Mouse (Mus musculus) cerebellum, adult 9-11 months (tissue): Measurements from ENCODE around the gene Rras.

ENCODE experiments used
- DNase-seq: peaks from one replicate; pipeline ENCODE4 v3.0.0; 2022

The Rras gene

GRCm38 (mm10) chr7:45053931-45054510, 36.3 kb downstream of the Rras start:
- DNase-seq = peak; percentile 98

GRCm38 (mm10) chr7:45056329-45056971, 38.7 kb downstream of the Rras start:
- peak; percentile 45 for DNase-seq

DNA sequence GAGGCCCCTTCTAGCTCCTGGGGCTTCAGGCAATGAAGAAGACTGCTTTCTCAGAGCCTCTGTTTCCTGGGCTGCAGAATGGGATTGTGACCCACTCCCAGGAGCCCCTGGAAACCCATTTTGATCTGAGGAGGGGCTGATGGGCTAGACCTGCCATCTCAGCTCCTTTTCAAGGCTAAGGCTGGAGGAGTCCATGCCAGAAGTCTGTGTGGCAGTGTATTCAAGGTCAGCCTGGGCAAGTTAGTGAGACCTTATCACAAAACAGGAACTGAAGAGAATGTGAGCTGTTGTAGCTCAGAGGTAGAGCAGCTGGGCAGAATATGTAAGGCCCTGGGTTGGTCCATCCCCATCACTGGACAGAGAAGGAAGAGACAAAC, 39.2 kb downstream of the Rras start:
- DNase-seq = no peak

DNA sequence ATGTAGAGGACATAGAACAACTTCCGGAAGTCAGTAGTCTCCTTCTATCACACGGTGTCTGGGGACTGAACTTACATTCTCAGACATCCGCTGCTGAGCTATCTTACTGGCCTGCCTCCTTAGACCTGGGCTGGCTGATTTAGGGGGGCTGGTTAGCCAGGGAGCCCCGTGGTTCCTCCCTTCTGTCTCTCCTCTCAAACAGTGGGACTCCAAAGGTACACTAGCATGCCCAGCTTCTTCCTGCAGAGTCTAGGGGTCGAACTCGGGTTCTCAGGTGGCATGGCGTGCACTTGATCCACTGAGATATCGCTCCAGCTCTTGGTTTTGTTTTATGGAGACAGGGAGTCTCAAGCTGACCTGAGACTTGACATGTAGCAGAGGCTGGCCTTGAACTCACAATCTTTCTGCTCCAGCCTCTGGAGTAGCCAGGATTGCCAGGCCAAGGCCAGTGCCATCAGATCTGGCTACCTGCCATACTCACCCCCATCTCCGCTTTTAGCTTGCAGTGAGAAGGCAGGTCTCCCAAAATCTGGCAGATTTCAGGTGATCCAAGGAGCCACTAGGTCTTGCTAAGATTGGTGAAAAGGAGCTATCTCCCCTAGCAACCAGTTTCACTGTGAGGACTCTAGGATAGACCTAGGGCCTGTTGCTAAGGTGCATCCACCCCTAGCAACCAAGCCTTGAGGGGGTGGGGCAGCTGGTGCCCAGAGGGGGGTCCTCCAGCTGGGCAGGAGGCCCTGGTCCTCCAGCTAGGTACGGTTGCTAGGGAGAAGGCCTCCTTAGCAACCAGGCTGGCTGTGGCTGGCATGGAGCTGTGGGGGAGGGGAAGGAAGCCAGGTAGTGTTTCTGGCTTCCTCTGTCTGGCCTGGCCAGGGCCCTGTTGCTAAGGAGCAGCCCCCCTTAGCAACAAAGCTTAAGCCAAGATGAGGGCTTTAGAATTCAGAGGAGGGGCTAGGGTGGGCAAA, 41.1 kb downstream of the Rras start:
- DNase-seq = peak; percentile 64

GRCm38 (mm10) chr7:45060632-45061122, 42.9 kb downstream of the Rras start:
- peak; percentile 52 for DNase-seq

DNA sequence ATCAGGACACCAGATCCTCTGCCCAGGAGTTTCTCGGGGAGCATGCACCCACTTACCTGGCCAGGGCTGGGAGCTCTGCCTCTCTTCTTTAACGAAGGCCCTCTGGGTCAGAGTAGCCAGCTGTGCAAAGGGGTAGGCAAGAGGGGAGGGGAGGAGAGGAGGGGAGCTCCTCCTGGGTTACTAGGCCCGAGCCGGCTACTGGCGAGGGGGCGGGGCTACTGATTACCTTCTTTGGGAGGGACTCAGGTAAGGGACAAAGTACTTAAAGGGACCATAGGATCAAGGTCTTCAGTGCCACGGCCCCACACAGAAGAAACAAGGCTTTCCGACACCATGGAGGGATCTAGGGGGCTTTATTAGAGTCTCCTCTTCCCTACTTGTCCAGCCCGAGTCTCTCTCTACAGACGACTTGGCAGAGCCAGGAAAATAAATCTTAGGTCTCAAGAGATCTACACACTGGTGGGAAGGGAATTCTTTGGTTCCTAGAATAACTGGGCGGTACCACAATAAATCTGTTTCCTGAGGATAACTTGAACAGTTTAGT, 43.8 kb downstream of the Rras start:
- DNase-seq = peak; percentile 73

DNA sequence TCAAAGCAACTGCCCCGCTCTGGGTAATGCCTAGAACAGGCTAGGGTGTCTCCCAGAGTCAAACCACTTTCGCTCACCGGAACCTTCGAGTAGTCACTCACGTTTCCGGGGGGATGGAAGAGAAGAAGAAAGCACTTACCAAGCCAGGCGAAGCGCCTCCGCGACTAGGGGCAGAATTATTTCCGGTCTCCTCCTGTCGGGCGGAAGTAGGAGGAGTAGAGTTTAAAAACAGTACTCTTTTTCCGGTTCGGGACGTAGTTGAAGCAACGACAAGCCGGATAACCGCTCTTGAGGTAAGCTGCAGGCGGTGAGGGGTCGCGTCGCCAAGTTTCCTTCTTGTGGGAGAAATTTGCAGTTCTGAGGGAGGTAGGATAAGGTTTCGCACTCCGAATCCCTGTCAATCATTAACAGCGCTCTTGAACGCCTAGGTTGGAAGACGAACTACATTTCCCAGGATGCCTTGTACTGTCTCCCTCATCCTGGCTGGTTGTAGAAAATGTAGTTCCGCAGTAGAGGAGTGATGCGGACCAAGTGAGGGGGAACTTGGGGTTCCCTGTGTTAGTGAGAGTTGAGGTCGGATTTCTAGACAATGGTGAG, 44.6 kb downstream of the Rras start, which contains the start of the genes Nosip and Prrg2:
TSS of gene Nosip (plus strand) at position 191 of the 597 bp plus-strand sequence.
TSS of gene Prrg2 (minus strand) at position 439 of the 597 bp plus-strand sequence.
- peak; percentile 96 for DNase-seq

GRCm38 (mm10) chr7:45067190-45067999, 49.6 kb downstream of the Rras start:
- DNase-seq = no peak

DNA sequence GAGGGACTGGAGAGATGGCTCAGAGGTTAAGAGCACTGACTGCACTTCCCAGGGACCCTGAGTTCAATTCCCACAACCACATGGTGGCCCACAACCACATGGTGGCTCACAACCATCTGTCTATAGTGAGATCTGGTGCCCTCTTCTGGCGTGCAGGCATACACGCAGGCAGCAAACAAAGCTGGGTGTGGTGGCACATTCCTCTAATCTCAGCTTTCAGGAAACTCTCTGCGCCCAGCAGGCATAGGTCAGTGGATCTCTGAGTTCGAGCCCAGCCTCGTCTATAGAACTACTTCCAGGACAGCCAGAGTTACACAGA, 50.2 kb downstream of the Rras start:
- peak; percentile 34 for DNase-seq

GRCm38 (mm10) chr7:45069671-45070070, 51.9 kb downstream of the Rras start:
- no peak for DNase-seq
